Mouse (Mus musculus) liver, embryonic 14.5 days (tissue): ENCODE measurements at regions not wholly inside any gene's neighbourhood (a gene's known extent, or its start where the extent isn't known, plus 50 kb on each side); places are given as distances from the start of the nearest gene placed in this dataset.

Experiments used
- CTCF ChIP-seq: IDR thresholded peaks from 2 replicates; pipeline ENCODE4 v1.5.1; 2016; ENCODE audit warnings: antibody characterized with exemption, low read depth, control low read depth
- EP300 ChIP-seq: IDR thresholded peaks from 2 replicates; pipeline ENCODE4 v1.6.1; 2016; ENCODE audit warnings: antibody characterized with exemption, low read depth

DNA sequence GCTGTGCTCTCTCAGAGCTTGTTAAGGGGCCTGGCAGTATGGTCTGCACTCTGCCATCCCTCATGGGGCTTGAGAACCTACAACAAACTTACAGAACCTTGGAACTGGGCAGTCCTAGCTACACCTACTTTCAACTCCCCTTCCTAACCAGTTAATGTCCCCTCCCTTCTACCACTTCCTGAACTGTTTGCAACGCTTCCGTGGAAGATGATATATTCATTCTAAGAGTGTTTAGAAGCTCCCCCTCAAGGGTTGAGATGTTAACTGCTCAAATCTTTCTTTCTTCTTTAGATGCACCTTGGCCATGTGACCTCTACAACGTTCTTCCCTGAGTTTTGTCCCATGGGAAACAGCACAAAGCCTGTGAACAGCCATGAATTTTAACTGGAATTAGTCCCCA is 72.3 kb upstream of the Atp2b1 start:
- no peak for TF ChIP-seq EP300
- TF ChIP-seq CTCF = no peak
